19 mouse cellular contexts compared by ENCODE assay signal in genomic region chr1:164811296-164811695, GRCm38 (mm10). TPM values are rescaled to one million over a fixed set of nuclear protein-coding genes. Genes with fewer than 3 reads are reported as not detected.
DNase-seq lines count a peak whose midpoint lies in the region; ATAC-seq and TF ChIP-seq lines count a peak whose summit lies in the region.
"Had no signal": no experiment of that assay in that cellular context is flagged by ENCODE, and none has a peak within 500 bp of the region (broad histone marks: within the 10 kb centered on the region; RNA-seq: fewer than 3 reads in every experiment).

No protein-coding gene starts in this region.

- H3K27me3 ChIP-seq in forebrain, embryonic 16.5 days (replicated peaks; ENCODE audit: control insufficient read depth, insufficient read depth, low read length): no peaks in the 10 kb centered on the region
- no peaks in the 10 kb centered on the region for H3K27me3 ChIP-seq in forebrain, embryonic 10.5 days (ENCODE audit: poor library complexity, severe bottlenecking)
- H3K27me3 ChIP-seq: limb, embryonic 12.5 days; liver, embryonic 15.5 days; stomach, embryonic 15.5 days had no signal

- H3K36me3 ChIP-seq in forebrain, embryonic 16.5 days (ENCODE audit: control insufficient read depth, insufficient read depth): no peaks in the 10 kb centered on the region
- no peaks in the 10 kb centered on the region for H3K36me3 ChIP-seq in forebrain, embryonic 10.5 days (replicated peaks)
- H3K36me3 ChIP-seq: limb, embryonic 12.5 days; liver, embryonic 15.5 days; stomach, embryonic 15.5 days had no signal

- DNase-seq in forebrain, embryonic 10.5 days (ENCODE audit: extremely low spot score, low spot score): no peak
- no peak for DNase-seq in layer of hippocampus, adult 2 months (ENCODE audit: low spot score in 2 of 2)
- DNase-seq in layer of hippocampus, adult 11-12 months (ENCODE audit: low spot score): no peak
- DNase-seq in cerebellum, postnatal 14 days: peak; percentile 79 to 89
- DNase-seq in thymus, postnatal 14 days: no peak
- DNase-seq in liver: no peak
- DNase-seq: gastrocnemius, postnatal 14 days; heart, postnatal 36 days; kidney, adult 11 months; kidney, postnatal 36 days; lung, postnatal 14 days; spleen, adult 18-20 months had no signal

- peaks cover 4% of the 10 kb centered on the region for H3K4me1 ChIP-seq in forebrain, embryonic 16.5 days (replicated peaks; ENCODE audit: control insufficient read depth, insufficient read depth, low read length)
- no peaks in the 10 kb centered on the region for H3K4me1 ChIP-seq in forebrain, embryonic 10.5 days
- H3K4me1 ChIP-seq: limb, embryonic 12.5 days; liver, embryonic 15.5 days; stomach, embryonic 15.5 days had no signal

- no peaks in the 10 kb centered on the region for H3K9me3 ChIP-seq in forebrain, embryonic 16.5 days (ENCODE audit: control insufficient read depth, low read length)
- H3K9me3 ChIP-seq in forebrain, embryonic 10.5 days: no peaks in the 10 kb centered on the region
- H3K9me3 ChIP-seq: limb, embryonic 12.5 days; liver, embryonic 15.5 days; stomach, embryonic 15.5 days had no signal

- no peak overlapping the region for H3K27ac ChIP-seq in forebrain, embryonic 16.5 days (ENCODE audit: low read length)
- H3K27ac ChIP-seq in forebrain, embryonic 10.5 days: no peak overlapping the region
- peak overlapping the region; percentile 32; the same call in 1 of the 2 replicates for H3K27ac ChIP-seq in layer of hippocampus, adult 2 months
- H3K27ac ChIP-seq: limb, embryonic 12.5 days; liver, embryonic 15.5 days; stomach, embryonic 15.5 days had no signal

- peak; percentile 76 for ATAC-seq in forebrain, embryonic 16.5 days
- ATAC-seq in cerebellum, adult (ENCODE audit: insufficient number of reproducible peaks, low FRiP score, low TSS enrichment): peak; percentile 71

- H3K4me3 ChIP-seq in forebrain, embryonic 16.5 days (replicated peaks; ENCODE audit: low read length): no peak overlapping the region
- no peak overlapping the region for H3K4me3 ChIP-seq in forebrain, embryonic 10.5 days
- H3K4me3 ChIP-seq in layer of hippocampus, adult 2 months: no peak overlapping the region
- H3K4me3 ChIP-seq: limb, embryonic 12.5 days; liver, embryonic 15.5 days; stomach, embryonic 15.5 days had no signal

- no peak overlapping the region for H3K9ac ChIP-seq in forebrain, embryonic 16.5 days (replicated peaks; ENCODE audit: low read depth, low read length)
- H3K9ac ChIP-seq: limb, embryonic 12.5 days; liver, embryonic 15.5 days; stomach, embryonic 15.5 days had no signal

- no peak for TF ChIP-seq CTCF in layer of hippocampus, adult 2 months (conservative IDR thresholded peaks at IDR 0.05)

- H3K4me2 ChIP-seq in forebrain, embryonic 16.5 days (ENCODE audit: low read length): no peak overlapping the region
- H3K4me2 ChIP-seq: heart, embryonic 11.5 days; limb, embryonic 12.5 days; liver, embryonic 15.5 days; midbrain, embryonic 11.5 days; stomach, embryonic 15.5 days had no signal

- 76% methylated on average over 3 of the region's 3 CpGs for WGBS in forebrain, embryonic 16.5 days
- 81% methylated on average over 3 of the region's 3 CpGs for WGBS in forebrain, embryonic 10.5 days

RNA-seq across cellular contexts. Expression of gene Dpt, which starts 14.9 kb away (rescaled TPM):
- polyA plus RNA-seq in forebrain, embryonic 16.5 days (2015; fragmentation: Nextera tagmentation; extraction: Ambion mirVana): 0.14 TPM in 1 of 2 replicates, not detected in the other
- not detected in 2 replicates for polyA plus RNA-seq in forebrain, embryonic 10.5 days (2016; fragmentation: Nextera tagmentation; extraction: Ambion mirVana)
- not detected for total RNA-seq in layer of hippocampus, adult 2 months (2021)
- polyA plus RNA-seq: midbrain, embryonic 11.5 days had no signal

Comparison
In these comparisons a context has a peak if more than half of its experiments do, and no peak if none do; other contexts are left out.
1. DNase-seq: peak in cerebellum, postnatal 14 days (2 of 2); none in forebrain, embryonic 10.5 days (single experiment), layer of hippocampus, adult 2 months (0 of 2), layer of hippocampus, adult 11-12 months (single experiment), thymus, postnatal 14 days (single experiment) and liver (single experiment).